Mouse (Mus musculus) testis, adult 2 months (tissue): Measurements from ENCODE around the gene Fam228b.

ENCODE experiments used
- CTCF ChIP-seq: fragments of 200-500 bp; IDR thresholded peaks from 2 replicates; pipeline ENCODE4 v1.5.1; 2012; ENCODE audit warnings: low read depth, mild to moderate bottlenecking, inconsistent platforms, low read length, moderate library complexity; ENCODE audit not compliant: control insufficient read depth, insufficient read depth, insufficient replicate concordance
- POLR2A ChIP-seq: fragments of 200-500 bp; IDR thresholded peaks from 2 replicates; pipeline ENCODE4 v1.6.1; 2012; ENCODE audit warnings: low read depth, mild to moderate bottlenecking, inconsistent platforms, low read length, moderate library complexity; ENCODE audit not compliant: control insufficient read depth

- TF ChIP-seq CTCF = no peak
- TF ChIP-seq POLR2A = no peak
These were observed 42.0 kb upstream of the Fam228b start for GRCm38 (mm10) chr12:4811036-4811435.
